Comparison of ENCODE assay signal across 8 mouse cellular contexts in genomic region chr11:43385716-43386115, GRCm38 (mm10). TPM values are rescaled to one million over a fixed set of nuclear protein-coding genes. Genes with fewer than 3 reads are reported as not detected.
A peak's percentile ranks its signal among the peaks of the same experiment; 100 is the strongest.
DNase-seq lines count a peak whose midpoint lies in the region; ATAC-seq and TF ChIP-seq lines count a peak whose summit lies in the region.

No protein-coding gene starts in this region.

- peak overlapping the region; percentile 85 for H3K4me2 ChIP-seq in heart, embryonic 15.5 days
- peak overlapping the region; percentile 9 for H3K4me2 ChIP-seq in liver, embryonic 14.5 days (ENCODE audit: low read depth)
- H3K4me2 ChIP-seq in stomach, embryonic 14.5 days (replicated peaks; ENCODE audit: low read depth, low read length): peak overlapping the region; percentile 55

- peaks cover 4% of the 10 kb centered on the region; the same call in 1 of the 2 replicates for H3K4me1 ChIP-seq in liver, adult 2 months (ENCODE audit: control insufficient read depth, insufficient read depth, low read length)
- peaks cover 15% of the 10 kb centered on the region for H3K4me1 ChIP-seq in heart, embryonic 15.5 days (replicated peaks)
- peaks cover 0 to 3% of the 10 kb centered on the region in 2 experiments; a peak in 1 of 4 replicates for H3K4me1 ChIP-seq in liver, embryonic 14.5 days (replicated peaks; ENCODE audit: control insufficient read depth in 2 of 2, insufficient read depth in 2 of 2, low read length in 1 of 2)
- H3K4me1 ChIP-seq in stomach, embryonic 14.5 days (ENCODE audit: control insufficient read depth, insufficient read depth, low read length): 0 out of 2 replicates have a peak, but pooled peaks cover 3% of the 10 kb centered on the region

- no peaks in the 10 kb centered on the region for H3K36me3 ChIP-seq in liver, adult 2 months (ENCODE audit: control insufficient read depth, insufficient read depth, low read length)
- no peaks in the 10 kb centered on the region for H3K36me3 ChIP-seq in heart, embryonic 15.5 days
- H3K36me3 ChIP-seq in liver, embryonic 14.5 days (replicated peaks; ENCODE audit: control insufficient read depth, insufficient read depth, low read depth): no peaks in the 10 kb centered on the region
- no peaks in the 10 kb centered on the region for H3K36me3 ChIP-seq in stomach, embryonic 14.5 days (ENCODE audit: control insufficient read depth, insufficient read depth, low read length)

- no peak for TF ChIP-seq POLR2A in liver, adult 2 months (IDR thresholded peaks at IDR 0.05; ENCODE audit: extremely low read depth, insufficient read depth, low read length)

- ATAC-seq in CD4-positive, CD25-positive, alpha-beta regulatory T cell, adult 4 months: no peak
- no peak for ATAC-seq in heart, embryonic 15.5 days (replicated peaks; ENCODE audit: insufficient number of reproducible peaks, insufficient read depth, low FRiP score, low read depth)
- no peak; the same call in 1 of the 2 replicates for ATAC-seq in liver, embryonic 14.5 days (ENCODE audit: insufficient read depth)
- ATAC-seq in stomach, embryonic 14.5 days (ENCODE audit: insufficient number of reproducible peaks, insufficient read depth, low FRiP score, low read depth): peak; percentile 38; the same call in 1 of the 2 replicates

- DNase-seq in CD4-positive, CD25-positive, alpha-beta regulatory T cell, adult 2 months (ENCODE audit: low read depth, low spot score): peak; percentile 48
- no peak for DNase-seq in liver, adult 2 months (ENCODE audit: extremely low read depth, low read depth, low spot score)
- no peak for DNase-seq in liver
- DNase-seq in liver, embryonic 14.5 days (ENCODE audit: low read depth in 3 of 3, low spot score in 3 of 3): no peak
- no peak for DNase-seq in thymus, postnatal 25 days

- no peak for TF ChIP-seq EP300 in liver, embryonic 14.5 days (IDR thresholded peaks at IDR 0.05; ENCODE audit: low read depth)

- peak overlapping the region; percentile 5; the same call in 1 of the 2 replicates for H3K4me3 ChIP-seq in liver, adult 2 months (ENCODE audit: insufficient read depth, low read depth, low read length)
- H3K4me3 ChIP-seq in heart, embryonic 15.5 days: peak overlapping the region; percentile 47
- no peak overlapping the region; a peak in 1 of 4 replicates for H3K4me3 ChIP-seq in liver, embryonic 14.5 days (ENCODE audit: insufficient read depth in 1 of 2, low read depth in 2 of 2, low read length in 2 of 2)
- H3K4me3 ChIP-seq in stomach, embryonic 14.5 days (ENCODE audit: low read depth, low read length): peak overlapping the region; percentile 22

- no peak overlapping the region for H3K27ac ChIP-seq in liver, adult 2 months (replicated peaks; ENCODE audit: insufficient read depth, low read depth, low read length)
- H3K27ac ChIP-seq in heart, embryonic 15.5 days: no peak overlapping the region
- H3K27ac ChIP-seq in liver, embryonic 14.5 days: no peak overlapping the region
- H3K27ac ChIP-seq in stomach, embryonic 14.5 days (ENCODE audit: low read length): no peak overlapping the region; the same call in 1 of the 2 replicates

- H3K79me2 ChIP-seq in liver, adult 2 months (ENCODE audit: control insufficient read depth, insufficient read depth, low read length): no peaks in the 10 kb centered on the region

- no peak for TF ChIP-seq CTCF in liver, adult 2 months (IDR thresholded peaks at IDR 0.05; ENCODE audit: low read depth, low read length)
- TF ChIP-seq CTCF in liver, embryonic 14.5 days (IDR thresholded peaks at IDR 0.05; ENCODE audit: low read depth): no peak

- no peaks in the 10 kb centered on the region for H3K27me3 ChIP-seq in liver, adult 2 months (ENCODE audit: control insufficient read depth, insufficient read depth, low read length)
- H3K27me3 ChIP-seq in heart, embryonic 15.5 days: no peaks in the 10 kb centered on the region
- no peaks in the 10 kb centered on the region; the same call in 1 of the 2 replicates for H3K27me3 ChIP-seq in liver, embryonic 14.5 days (ENCODE audit: control insufficient read depth, insufficient read depth, low read length)
- H3K27me3 ChIP-seq in stomach, embryonic 14.5 days (ENCODE audit: control insufficient read depth, insufficient read depth, low read length): no peaks in the 10 kb centered on the region

- no peaks in the 10 kb centered on the region for H3K9me3 ChIP-seq in heart, embryonic 15.5 days (replicated peaks)
- H3K9me3 ChIP-seq in liver, embryonic 14.5 days (ENCODE audit: control insufficient read depth, low read length): no peaks in the 10 kb centered on the region
- no peaks in the 10 kb centered on the region for H3K9me3 ChIP-seq in stomach, embryonic 14.5 days (ENCODE audit: control insufficient read depth, low read depth, low read length)

- 9% methylated on average over 8 of the region's 8 CpGs for WGBS in liver, adult 2 months
- 5% methylated on average over 8 of the region's 8 CpGs for WGBS in heart, embryonic 15.5 days
- 8% methylated on average over 8 of the region's 8 CpGs for WGBS in liver, embryonic 14.5 days (ENCODE audit: insufficient replicate concordance)
- WGBS in stomach, embryonic 14.5 days: 7% methylated on average over 8 of the region's 8 CpGs

- peak overlapping the region; percentile 34; the same call in 1 of the 2 replicates for H3K9ac ChIP-seq in liver, adult 2 months (ENCODE audit: low read depth, low read length)
- peak overlapping the region; percentile 58 for H3K9ac ChIP-seq in heart, embryonic 15.5 days
- no peak overlapping the region for H3K9ac ChIP-seq in liver, embryonic 14.5 days (replicated peaks)
- no peak overlapping the region for H3K9ac ChIP-seq in stomach, embryonic 14.5 days (replicated peaks; ENCODE audit: low read depth, low read length)

RNA-seq across cellular contexts. Expression of gene Pttg1, which starts 40.3 kb away (rescaled TPM):
- 100 to 1,000 TPM; 183 to 195 TPM for polyA plus RNA-seq in CD4-positive, CD25-positive, alpha-beta regulatory T cell, adult 4 months (2017; shearing (Covaris generic))
- 40.0 and 45.4 TPM in 2 replicates for total RNA-seq in liver, adult 2 months (2014; rRNA removed)
- 12.0 and 17.7 TPM in 2 replicates for polyA plus RNA-seq in liver, adult 2 months (2012; rRNA removed)
- polyA plus RNA-seq in heart, embryonic 15.5 days (2015; fragmentation: Nextera tagmentation; extraction: Ambion mirVana): 102 and 121 TPM in 2 replicates
- 24.9 and 35.0 TPM in 2 replicates for polyA plus RNA-seq in liver, embryonic 14.5 days (2012; rRNA removed)
- polyA plus RNA-seq in liver, embryonic 14.5 days (2014; fragmentation: Nextera tagmentation; extraction: Ambion mirVana): 51.0 and 58.2 TPM in 2 replicates
- polyA plus RNA-seq in stomach, embryonic 14.5 days (2014; fragmentation: Nextera tagmentation; extraction: Ambion mirVana): 68.1 and 74.9 TPM in 2 replicates

RNA-seq across cellular contexts. Expression of gene Slu7, which starts 47.8 kb away (rescaled TPM):
- 100 to 1,000 TPM; 103 to 115 TPM for polyA plus RNA-seq in CD4-positive, CD25-positive, alpha-beta regulatory T cell, adult 4 months (2017; shearing (Covaris generic))
- 11.8 and 13.2 TPM in 2 replicates for total RNA-seq in liver, adult 2 months (2014; rRNA removed)
- 1.7 and 2.4 TPM in 2 replicates for polyA plus RNA-seq in liver, adult 2 months (2012; rRNA removed)
- 35.8 and 42.3 TPM in 2 replicates for polyA plus RNA-seq in heart, embryonic 15.5 days (2015; fragmentation: Nextera tagmentation; extraction: Ambion mirVana)
- 2.1 and 4.9 TPM in 2 replicates for polyA plus RNA-seq in liver, embryonic 14.5 days (2012; rRNA removed)
- polyA plus RNA-seq in liver, embryonic 14.5 days (2014; fragmentation: Nextera tagmentation; extraction: Ambion mirVana): 20.8 and 24.1 TPM in 2 replicates
- 55.4 and 58.6 TPM in 2 replicates for polyA plus RNA-seq in stomach, embryonic 14.5 days (2014; fragmentation: Nextera tagmentation; extraction: Ambion mirVana)

Comparison
In these comparisons a context has a peak if more than half of its experiments do, and no peak if none do; other contexts are left out.
1. H3K4me3 ChIP-seq: peak in liver, adult 2 months (single experiment), heart, embryonic 15.5 days (single experiment) and stomach, embryonic 14.5 days (single experiment); none in liver, embryonic 14.5 days (0 of 2).
2. H3K9ac ChIP-seq: peak in liver, adult 2 months (single experiment) and heart, embryonic 15.5 days (single experiment); none in liver, embryonic 14.5 days (single experiment) and stomach, embryonic 14.5 days (single experiment).
3. H3K4me2 ChIP-seq: peak in every context shown above with its lines; median percentile 85 in heart, embryonic 15.5 days; 55 in stomach, embryonic 14.5 days; 9 in liver, embryonic 14.5 days.